Mouse (Mus musculus) kidney, adult 2 months (tissue): Measurements from ENCODE around the gene Mrps36. TPM values are rescaled to one million over a fixed set of nuclear protein-coding genes. Genes with fewer than 3 reads are reported as not detected.

Experiments
- DNase-seq: peaks from one replicate; pipeline ENCODE4 v3.0.0; 2021
- H3K27ac ChIP-seq: fragments of 200-500 bp; 2 replicates; pipeline ENCODE4 v1.5.1; 2012; ENCODE audit warnings: low read depth, low read length, control low read depth, inconsistent platforms; ENCODE audit not compliant: insufficient read depth
- H3K27me3 ChIP-seq: fragments of 200-500 bp; replicated peaks from 2 replicates; pipeline ENCODE4 v1.6.1; 2012; ENCODE audit warnings: mild to moderate bottlenecking, moderate library complexity, low read length, inconsistent platforms; ENCODE audit not compliant: control insufficient read depth, insufficient read depth
- H3K36me3 ChIP-seq: fragments of 200-500 bp; 2 replicates; pipeline ENCODE4 v1.6.1; 2012; ENCODE audit warnings: mild to moderate bottlenecking, moderate library complexity, low read length, inconsistent platforms; ENCODE audit not compliant: control insufficient read depth, insufficient read depth
- H3K4me1 ChIP-seq: fragments of 200-500 bp; 2 replicates; pipeline ENCODE4 v1.6.1; 2011; ENCODE audit warnings: low read length; ENCODE audit not compliant: control insufficient read depth, insufficient read depth
- H3K4me3 ChIP-seq: fragments of 200-500 bp; 2 replicates; pipeline ENCODE4 v1.5.1; 2011; ENCODE audit warnings: mild to moderate bottlenecking, low read depth, low read length, control low read depth; ENCODE audit not compliant: insufficient read depth
- CTCF ChIP-seq: fragments of 200-500 bp; conservative IDR thresholded peaks from 2 replicates; pipeline ENCODE4 v1.5.1; 2011; ENCODE audit warnings: low read depth, mild to moderate bottlenecking, control low read depth, low read length, moderate library complexity, mixed read lengths; ENCODE audit not compliant: insufficient read depth, insufficient read length
- POLR2A ChIP-seq: fragments of 200-500 bp; IDR thresholded peaks from one replicate; pipeline ENCODE4 v1.6.1; 2011; ENCODE audit warnings: low read depth, low read length, control low read depth
- WGBS: fragments of 180-500 bp; shearing (Covaris S2); methylation state at CpG from one replicate; pipeline ENCODE4 v1.1.7; 2018; 5-methylcytosine and 5-hydroxymethylcytosine counted together
- polyA plus RNA-seq: library from polyadenylated mRNA; depleted of rRNA; stranded (reverse); fragments of >200 nt; gene quantifications from 2 replicates; pipeline ENCODE4 v1.2.3, GENCODE M21; 2012

The Mrps36 gene
- polyA plus RNA-seq, 1 experiment: 131 TPM

GRCm38 (mm10) chr13:100752529-100752928 is 8.1 kb upstream of the Mrps36 start:
- Histone ChIP-seq H3K4me3 (no peak overlapping the region), H3K27me3 (no peaks in the 10 kb centered on the region), H3K4me1 (no peaks in the 10 kb centered on the region), H3K27ac (no peak overlapping the region), H3K36me3 (no peaks in the 10 kb centered on the region)
- no peak for DNase-seq
- no peak for TF ChIP-seq POLR2A
- no peak for TF ChIP-seq CTCF
- 89% methylated on average over 8 of the region's 8 CpGs for WGBS

GRCm38 (mm10) chr13:100751402-100751801 is 6.9 kb upstream of the Mrps36 start:
- DNase-seq: no peak
- TF ChIP-seq CTCF (no peak), POLR2A (no peak)

GRCm38 (mm10) chr13:100750799-100751198 is 6.3 kb upstream of the Mrps36 start:
- no peaks in the 10 kb centered on the region for H3K36me3 ChIP-seq
- H3K27me3 ChIP-seq: no peaks in the 10 kb centered on the region
- WGBS: 68% methylated on average over 5 of the region's 5 CpGs
- DNase-seq: no peak
- no peak overlapping the region for H3K27ac ChIP-seq
- TF ChIP-seq POLR2A (no peak), CTCF (no peak)
- no peaks in the 10 kb centered on the region for H3K4me1 ChIP-seq
- H3K4me3 ChIP-seq: no peak overlapping the region

More at GRCm38 (mm10) chr13:100751402-100751801, 6.9 kb upstream of the Mrps36 start:
- Histone ChIP-seq H3K27ac (no peak overlapping the region), H3K4me1 (no peaks in the 10 kb centered on the region), H3K4me3 (no peak overlapping the region), H3K36me3 (no peaks in the 10 kb centered on the region), H3K27me3 (no peaks in the 10 kb centered on the region)
- WGBS: 84% methylated on average over 3 of the region's 3 CpGs

GRCm38 (mm10) chr13:100748638-100749037 is 4.2 kb upstream of the Mrps36 start:
- no peak for TF ChIP-seq POLR2A
- TF ChIP-seq CTCF: no peak
- Histone ChIP-seq H3K4me1 (peaks cover 4% of the 10 kb centered on the region; the same call in 1 of the 2 replicates), H3K27me3 (no peaks in the 10 kb centered on the region), H3K36me3 (no peaks in the 10 kb centered on the region), H3K27ac (no peak overlapping the region), H3K4me3 (no peak overlapping the region)
- 61% methylated on average over 8 of the region's 8 CpGs for WGBS
- DNase-seq: no peak

GRCm38 (mm10) chr13:100746090-100746489 is 1.6 kb upstream of the Mrps36 start:
- H3K27ac ChIP-seq: no peak overlapping the region
- 88% methylated on average over 3 of the region's 3 CpGs for WGBS
- no peaks in the 10 kb centered on the region for H3K27me3 ChIP-seq
- peaks cover 13% of the 10 kb centered on the region for H3K4me1 ChIP-seq
- no peak for DNase-seq
- TF ChIP-seq POLR2A (no peak), CTCF (no peak)
- no peaks in the 10 kb centered on the region for H3K36me3 ChIP-seq
- H3K4me3 ChIP-seq: no peak overlapping the region

GRCm38 (mm10) chr13:100743346-100744035 is 968 bp downstream of the Mrps36 start:
- peaks cover 13% of the 10 kb centered on the region for H3K4me1 ChIP-seq
- H3K27ac ChIP-seq: peak overlapping the region; percentile 98
- TF ChIP-seq CTCF (no peak), POLR2A (no peak)
- DNase-seq: peak; percentile 74
- WGBS: 36% methylated on average over 11 of the region's 11 CpGs
- no peaks in the 10 kb centered on the region for H3K27me3 ChIP-seq
- H3K36me3 ChIP-seq: no peaks in the 10 kb centered on the region
- peak overlapping the region; percentile 98 for H3K4me3 ChIP-seq

GRCm38 (mm10) chr13:100742831-100743230 is 1.6 kb downstream of the Mrps36 start:
- 75% methylated on average over 5 of the region's 5 CpGs for WGBS
- Histone ChIP-seq H3K27me3 (no peaks in the 10 kb centered on the region), H3K27ac (peak overlapping the region; percentile 96), H3K36me3 (no peaks in the 10 kb centered on the region; the same call in 1 of the 2 replicates), H3K4me1 (peaks cover 13% of the 10 kb centered on the region), H3K4me3 (peak overlapping the region; percentile 82)
- TF ChIP-seq POLR2A: no peak
- no peak for TF ChIP-seq CTCF
- no peak for DNase-seq
